Mouse (Mus musculus): Measurements from ENCODE around the gene Cnnm4. TPM values are rescaled to one million over a fixed set of nuclear protein-coding genes. Genes with fewer than 3 reads are reported as not detected.

Cnnm4 gene
- polyA plus RNA-seq, 1 experiment = 5.6 TPM

- TF ChIP-seq CTCF (IDR thresholded peaks at IDR 0.05; ENCODE audit: insufficient read depth, low read length) (no peak), POLR2A (IDR thresholded peaks at IDR 0.05; ENCODE audit: borderline replicate concordance, extremely low read depth, low read depth, low read length) (no peak)
- WGBS = 36% methylated on average over 2 of the region's 2 CpGs
- no peak for DNase-seq
- H3K4me1 ChIP-seq (ENCODE audit: control insufficient read depth, insufficient read depth, low read length) = peaks cover 14% of the 10 kb centered on the region
- H3K4me3 ChIP-seq (replicated peaks; ENCODE audit: extremely low read depth, low read depth, low read length) = no peak overlapping the region
These were observed 1.5 kb upstream of the Cnnm4 start for GRCm38 (mm10) chr1:36469811-36470444.

DNA sequence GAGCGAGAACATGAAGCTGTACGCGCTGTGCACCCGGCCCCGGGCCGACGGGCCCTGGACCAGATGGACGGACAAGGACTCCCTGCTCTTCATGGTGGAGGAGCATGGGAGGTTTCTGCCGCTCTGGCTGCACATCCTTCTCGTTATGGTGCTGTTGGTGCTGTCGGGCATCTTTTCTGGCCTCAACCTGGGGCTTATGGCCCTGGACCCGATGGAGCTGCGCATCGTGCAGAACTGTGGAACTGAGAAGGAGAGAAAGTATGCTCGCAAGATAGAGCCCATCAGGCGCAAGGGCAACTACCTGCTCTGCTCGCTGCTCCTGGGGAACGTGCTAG, 653 bp downstream of the Cnnm4 start:
- DNase-seq = no peak
- Histone ChIP-seq H3K4me1 (ENCODE audit: control insufficient read depth, insufficient read depth, low read length) (peaks cover 14% of the 10 kb centered on the region), H3K4me3 (replicated peaks; ENCODE audit: extremely low read depth, low read depth, low read length) (peak overlapping the region; percentile 76)
- TF ChIP-seq CTCF (IDR thresholded peaks at IDR 0.05; ENCODE audit: insufficient read depth, low read length) (no peak), POLR2A (IDR thresholded peaks at IDR 0.05; ENCODE audit: borderline replicate concordance, extremely low read depth, low read depth, low read length) (no peak)
- WGBS = 15% methylated on average over 18 of the region's 18 CpGs

- WGBS = 67% methylated on average over 10 of the region's 10 CpGs
- H3K4me1 ChIP-seq (ENCODE audit: control insufficient read depth, insufficient read depth, low read length) = peaks cover 14% of the 10 kb centered on the region
- no peak for TF ChIP-seq POLR2A (IDR thresholded peaks at IDR 0.05; ENCODE audit: borderline replicate concordance, extremely low read depth, low read depth, low read length)
- TF ChIP-seq CTCF (IDR thresholded peaks at IDR 0.05; ENCODE audit: insufficient read depth, low read length) = no peak
- DNase-seq = no peak
- H3K4me3 ChIP-seq (replicated peaks; ENCODE audit: extremely low read depth, low read depth, low read length) = no peak overlapping the region
These were observed 1.9 kb downstream of the Cnnm4 start for GRCm38 (mm10) chr1:36473211-36473780.

- DNase-seq = no peak
- Histone ChIP-seq H3K4me1 (ENCODE audit: control insufficient read depth, insufficient read depth, low read length) (peaks cover 14% of the 10 kb centered on the region), H3K4me3 (replicated peaks; ENCODE audit: extremely low read depth, low read depth, low read length) (no peak overlapping the region)
- TF ChIP-seq CTCF (IDR thresholded peaks at IDR 0.05; ENCODE audit: insufficient read depth, low read length) (no peak), POLR2A (IDR thresholded peaks at IDR 0.05; ENCODE audit: borderline replicate concordance, extremely low read depth, low read depth, low read length) (no peak)
- WGBS = 54% methylated on average over 3 of the region's 3 CpGs
These were observed 3.2 kb downstream of the Cnnm4 start for GRCm38 (mm10) chr1:36474646-36475045.

- Histone ChIP-seq H3K4me3 (replicated peaks; ENCODE audit: extremely low read depth, low read depth, low read length) (no peak overlapping the region), H3K4me1 (ENCODE audit: control insufficient read depth, insufficient read depth, low read length) (peaks cover 16% of the 10 kb centered on the region)
- WGBS = 47% methylated on average over 8 of the region's 8 CpGs
- no peak for TF ChIP-seq POLR2A (IDR thresholded peaks at IDR 0.05; ENCODE audit: borderline replicate concordance, extremely low read depth, low read depth, low read length)
- TF ChIP-seq CTCF (IDR thresholded peaks at IDR 0.05; ENCODE audit: insufficient read depth, low read length) = no peak
- no peak for DNase-seq
These were observed 4.2 kb downstream of the Cnnm4 start for GRCm38 (mm10) chr1:36475480-36476110.

DNA sequence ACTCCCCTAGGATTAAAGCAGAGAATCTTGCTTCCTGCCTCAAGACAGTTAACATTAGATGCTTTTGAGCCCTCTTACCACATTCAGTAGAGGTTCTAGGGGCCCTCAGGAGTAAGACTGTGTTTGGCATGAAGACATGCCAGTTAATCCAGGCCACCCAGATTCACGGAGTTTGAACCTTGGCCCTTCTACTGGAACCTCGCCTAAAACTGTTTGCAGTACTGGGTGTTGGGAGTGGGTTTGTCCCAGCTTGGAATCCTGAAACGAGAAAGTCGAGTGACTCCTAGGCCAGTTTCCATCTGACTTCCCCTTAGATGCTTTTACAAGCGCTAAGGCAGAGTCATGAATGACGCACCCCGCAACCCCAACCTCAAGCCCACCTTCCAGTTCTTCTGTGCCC, 5.0 kb downstream of the Cnnm4 start:
- DNase-seq = no peak
- H3K4me1 ChIP-seq (ENCODE audit: control insufficient read depth, insufficient read depth, low read length) = peaks cover 16% of the 10 kb centered on the region
- TF ChIP-seq POLR2A (IDR thresholded peaks at IDR 0.05; ENCODE audit: borderline replicate concordance, extremely low read depth, low read depth, low read length) (no peak), CTCF (IDR thresholded peaks at IDR 0.05; ENCODE audit: insufficient read depth, low read length) (no peak)
- 69% methylated on average over 7 of the region's 7 CpGs for whole genome bisulfite sequencing
- no peak overlapping the region for H3K4me3 ChIP-seq (replicated peaks; ENCODE audit: extremely low read depth, low read depth, low read length)

- Histone ChIP-seq H3K4me1 (ENCODE audit: control insufficient read depth, insufficient read depth, low read length) (peaks cover 9% of the 10 kb centered on the region), H3K4me3 (replicated peaks; ENCODE audit: extremely low read depth, low read depth, low read length) (no peak overlapping the region)
- DNase-seq = no peak
- TF ChIP-seq CTCF (IDR thresholded peaks at IDR 0.05; ENCODE audit: insufficient read depth, low read length) = no peak
- WGBS = 47% methylated on average over 2 of the region's 2 CpGs
These were observed 6.9 kb downstream of the Cnnm4 start for GRCm38 (mm10) chr1:36478343-36478795.

GRCm38 (mm10) chr1:36479903-36480899, 8.8 kb downstream of the Cnnm4 start:
- whole genome bisulfite sequencing = 71% methylated on average over 12 of the region's 12 CpGs
- TF ChIP-seq CTCF (IDR thresholded peaks at IDR 0.05; ENCODE audit: insufficient read depth, low read length) = no peak
- no peak for TF ChIP-seq POLR2A (IDR thresholded peaks at IDR 0.05; ENCODE audit: borderline replicate concordance, extremely low read depth, low read depth, low read length)
- Histone ChIP-seq H3K4me1 (ENCODE audit: control insufficient read depth, insufficient read depth, low read length) (peaks cover 2% of the 10 kb centered on the region; the same call in 1 of the 2 replicates), H3K4me3 (replicated peaks; ENCODE audit: extremely low read depth, low read depth, low read length) (no peak overlapping the region)
- DNase-seq = no peak

- Histone ChIP-seq H3K4me1 (ENCODE audit: control insufficient read depth, insufficient read depth, low read length) (peaks cover 2% of the 10 kb centered on the region; the same call in 1 of the 2 replicates), H3K4me3 (replicated peaks; ENCODE audit: extremely low read depth, low read depth, low read length) (no peak overlapping the region)
- TF ChIP-seq CTCF (IDR thresholded peaks at IDR 0.05; ENCODE audit: insufficient read depth, low read length) = no peak
- no peak for TF ChIP-seq POLR2A (IDR thresholded peaks at IDR 0.05; ENCODE audit: borderline replicate concordance, extremely low read depth, low read depth, low read length)
- no peak for DNase-seq
- WGBS = 82% methylated on average over 4 of the region's 4 CpGs
These were observed 12.4 kb downstream of the Cnnm4 start for GRCm38 (mm10) chr1:36483825-36484224.

Data from lung, adult 2 months (tissue).